Mouse (Mus musculus) neural tube, embryonic 15.5 days (tissue): ENCODE data around the gene Rnf130. TPM values are rescaled to one million over a fixed set of nuclear protein-coding genes. Genes with fewer than 3 reads are reported as not detected.

Experiments used
- ATAC-seq: fragments of 200-750 bp; cut with Nextera tagmentation; 2 replicates; pipeline ENCODE4 v1.8.0; 2017; ENCODE audit warnings: mild to moderate bottlenecking, moderate TSS enrichment, moderate library complexity; ENCODE audit not compliant: low FRiP score
- H3K27ac ChIP-seq: fragments of 300-500 bp; sonication (generic); replicated peaks from 2 replicates; pipeline ENCODE4 v1.5.1; 2015; ENCODE audit warnings: mild to moderate bottlenecking, inconsistent platforms
- H3K27me3 ChIP-seq: fragments of 300-500 bp; sonication (generic); replicated peaks from 2 replicates; pipeline ENCODE4 v1.6.1; 2015; ENCODE audit warnings: inconsistent platforms
- H3K36me3 ChIP-seq: fragments of 300-500 bp; sonication (generic); 2 replicates; pipeline ENCODE4 v1.6.1; 2015; ENCODE audit warnings: inconsistent platforms
- H3K4me1 ChIP-seq: fragments of 300-500 bp; sonication (generic); 2 replicates; pipeline ENCODE4 v1.6.1; 2015; ENCODE audit warnings: inconsistent platforms
- H3K4me2 ChIP-seq: fragments of 300-500 bp; sonication (generic); 2 replicates; pipeline ENCODE4 v1.6.1; 2015; ENCODE audit warnings: inconsistent platforms, mild to moderate bottlenecking, moderate library complexity
- H3K4me3 ChIP-seq: fragments of 300-500 bp; sonication (generic); replicated peaks from 2 replicates; pipeline ENCODE4 v1.5.1; 2015; ENCODE audit warnings: mild to moderate bottlenecking, inconsistent platforms
- H3K9ac ChIP-seq: fragments of 300-500 bp; sonication (generic); replicated peaks from 2 replicates; pipeline ENCODE4 v1.6.1; 2015; ENCODE audit warnings: mild to moderate bottlenecking, inconsistent platforms
- H3K9me3 ChIP-seq: fragments of 300-500 bp; sonication (generic); replicated peaks from 2 replicates; pipeline ENCODE4 v1.6.1; 2016; ENCODE audit warnings: inconsistent platforms
- WGBS: fragments of 180-500 bp; shearing (Covaris S2); methylation state at CpG from one replicate; pipeline ENCODE4 v1.1.7; 2015; ENCODE audit warnings: mixed read lengths; 5-methylcytosine and 5-hydroxymethylcytosine counted together
- polyA plus RNA-seq: library from polyadenylated mRNA; unstranded; fragments of >200 nt; fragmentation: Nextera tagmentation; extraction: Ambion mirVana; gene quantifications from 2 replicates; pipeline ENCODE4 v1.2.1, GENCODE M21; 2015

Gene Rnf130
- polyA plus RNA-seq, 1 experiment from 2014 or later: 58.5 TPM

GRCm38 (mm10) chr11:50025721-50026520 lies 775 bp downstream of the Rnf130 start:
- Histone ChIP-seq H3K9ac (peak overlapping the region; percentile 100), H3K36me3 (no peaks in the 10 kb centered on the region), H3K27ac (peak overlapping the region; percentile 99), H3K27me3 (no peaks in the 10 kb centered on the region), H3K9me3 (no peaks in the 10 kb centered on the region), H3K4me3 (peak overlapping the region; percentile 79), H3K4me1 (peaks cover 36% of the 10 kb centered on the region), H3K4me2 (peak overlapping the region; percentile 64)
- ATAC-seq: peak; percentile 32
- WGBS: 3% methylated on average over 24 of the region's 24 CpGs

GRCm38 (mm10) chr11:50026521-50027090 lies 1.5 kb downstream of the Rnf130 start:
- Histone ChIP-seq H3K36me3 (no peaks in the 10 kb centered on the region), H3K27ac (peak overlapping the region; percentile 99; the same call in 1 of the 2 replicates)

GRCm38 (mm10) chr11:50028416-50028815 lies 3.3 kb downstream of the Rnf130 start:
- no peak for ATAC-seq
- Histone ChIP-seq H3K4me1 (peaks cover 45% of the 10 kb centered on the region), H3K4me2 (peak overlapping the region; percentile 64), H3K9ac (no peak overlapping the region), H3K27me3 (no peaks in the 10 kb centered on the region), H3K36me3 (no peaks in the 10 kb centered on the region), H3K4me3 (no peak overlapping the region), H3K9me3 (no peaks in the 10 kb centered on the region), H3K27ac (no peak overlapping the region)

More at GRCm38 (mm10) chr11:50026521-50027090, 1.5 kb downstream of the Rnf130 start:
- Histone ChIP-seq H3K27me3 (no peaks in the 10 kb centered on the region), H3K9me3 (no peaks in the 10 kb centered on the region), H3K4me3 (peak overlapping the region; percentile 79), H3K4me1 (peaks cover 39% of the 10 kb centered on the region), H3K4me2 (peak overlapping the region; percentile 64), H3K9ac (peak overlapping the region; percentile 100)
- WGBS: 20% methylated on average over 3 of the region's 3 CpGs
- ATAC-seq: no peak

GRCm38 (mm10) chr11:50034155-50034554 lies 9.0 kb downstream of the Rnf130 start:
- H3K9me3 ChIP-seq: no peaks in the 10 kb centered on the region
- H3K9ac ChIP-seq: no peak overlapping the region
- no peak overlapping the region for H3K4me2 ChIP-seq
- ATAC-seq: no peak
- peaks cover 13% of the 10 kb centered on the region for H3K4me1 ChIP-seq
- H3K36me3 ChIP-seq: no peaks in the 10 kb centered on the region
- H3K4me3 ChIP-seq: no peak overlapping the region
- H3K27me3 ChIP-seq: no peaks in the 10 kb centered on the region
- no peak overlapping the region for H3K27ac ChIP-seq

- Histone ChIP-seq H3K4me1 (peaks cover 9% of the 10 kb centered on the region; the same call in 1 of the 2 replicates), H3K27ac (no peak overlapping the region), H3K36me3 (no peaks in the 10 kb centered on the region), H3K27me3 (no peaks in the 10 kb centered on the region), H3K9ac (no peak overlapping the region), H3K9me3 (no peaks in the 10 kb centered on the region), H3K4me3 (no peak overlapping the region), H3K4me2 (no peak overlapping the region)
- ATAC-seq: no peak
- WGBS: 88% methylated on average over 3 of the region's 3 CpGs
These were observed 10.6 kb downstream of the Rnf130 start for GRCm38 (mm10) chr11:50035726-50036125.

GRCm38 (mm10) chr11:50036781-50037460 lies 11.8 kb downstream of the Rnf130 start:
- no peaks in the 10 kb centered on the region for H3K9me3 ChIP-seq
- H3K27me3 ChIP-seq: no peaks in the 10 kb centered on the region
- no peak overlapping the region for H3K9ac ChIP-seq
- WGBS: 91% methylated on average over 4 of the region's 4 CpGs
- no peak overlapping the region for H3K4me3 ChIP-seq
- H3K27ac ChIP-seq: no peak overlapping the region
- ATAC-seq: no peak
- no peak overlapping the region for H3K4me2 ChIP-seq
- H3K36me3 ChIP-seq: no peaks in the 10 kb centered on the region
- 0 out of 2 replicates have a peak, but pooled peaks cover 2% of the 10 kb centered on the region for H3K4me1 ChIP-seq

GRCm38 (mm10) chr11:50038757-50039156 lies 13.6 kb downstream of the Rnf130 start:
- Histone ChIP-seq H3K4me1 (no peaks in the 10 kb centered on the region), H3K27ac (no peak overlapping the region), H3K36me3 (no peaks in the 10 kb centered on the region), H3K27me3 (no peaks in the 10 kb centered on the region), H3K4me3 (no peak overlapping the region), H3K9ac (no peak overlapping the region), H3K9me3 (no peaks in the 10 kb centered on the region), H3K4me2 (no peak overlapping the region)
- ATAC-seq: no peak
- 92% methylated on average over 1 of the region's 1 CpGs for WGBS

- Histone ChIP-seq H3K9me3 (no peaks in the 10 kb centered on the region), H3K4me1 (no peaks in the 10 kb centered on the region), H3K36me3 (no peaks in the 10 kb centered on the region), H3K4me2 (no peak overlapping the region), H3K27me3 (no peaks in the 10 kb centered on the region), H3K27ac (no peak overlapping the region), H3K4me3 (no peak overlapping the region), H3K9ac (no peak overlapping the region)
- 78% methylated on average over 3 of the region's 3 CpGs for WGBS
- no peak for ATAC-seq
These were observed 16.0 kb downstream of the Rnf130 start for GRCm38 (mm10) chr11:50041148-50041547.

GRCm38 (mm10) chr11:50042345-50042997 lies 17.3 kb downstream of the Rnf130 start:
- no peak overlapping the region for H3K9ac ChIP-seq
- peaks cover 1% of the 10 kb centered on the region for H3K4me1 ChIP-seq
- H3K4me2 ChIP-seq: no peak overlapping the region
- H3K4me3 ChIP-seq: no peak overlapping the region
- H3K9me3 ChIP-seq: no peaks in the 10 kb centered on the region
- no peak overlapping the region for H3K27ac ChIP-seq
- no peaks in the 10 kb centered on the region for H3K36me3 ChIP-seq
- no peaks in the 10 kb centered on the region for H3K27me3 ChIP-seq
- WGBS: 88% methylated on average over 4 of the region's 4 CpGs
- no peak for ATAC-seq

GRCm38 (mm10) chr11:50044454-50044853 lies 19.3 kb downstream of the Rnf130 start:
- WGBS: 95% methylated on average over 4 of the region's 4 CpGs

GRCm38 (mm10) chr11:50047610-50048009 lies 22.5 kb downstream of the Rnf130 start:
- no peak overlapping the region for H3K27ac ChIP-seq
- no peaks in the 10 kb centered on the region for H3K36me3 ChIP-seq
- H3K4me1 ChIP-seq: peaks cover 11% of the 10 kb centered on the region
- no peak overlapping the region for H3K4me2 ChIP-seq
- H3K4me3 ChIP-seq: no peak overlapping the region
- H3K27me3 ChIP-seq: no peaks in the 10 kb centered on the region
- H3K9me3 ChIP-seq: no peaks in the 10 kb centered on the region
- ATAC-seq: no peak
- H3K9ac ChIP-seq: no peak overlapping the region
- 85% methylated on average over 1 of the region's 1 CpGs for WGBS

More at GRCm38 (mm10) chr11:50044454-50044853, 19.3 kb downstream of the Rnf130 start:
- Histone ChIP-seq H3K27ac (no peak overlapping the region), H3K9me3 (no peaks in the 10 kb centered on the region), H3K4me2 (no peak overlapping the region), H3K36me3 (no peaks in the 10 kb centered on the region), H3K27me3 (no peaks in the 10 kb centered on the region), H3K4me3 (no peak overlapping the region), H3K4me1 (peaks cover 6% of the 10 kb centered on the region), H3K9ac (no peak overlapping the region)
- no peak for ATAC-seq
